Comparison of ENCODE assay signal across 28 mouse cellular contexts in the genomic region with DNA sequence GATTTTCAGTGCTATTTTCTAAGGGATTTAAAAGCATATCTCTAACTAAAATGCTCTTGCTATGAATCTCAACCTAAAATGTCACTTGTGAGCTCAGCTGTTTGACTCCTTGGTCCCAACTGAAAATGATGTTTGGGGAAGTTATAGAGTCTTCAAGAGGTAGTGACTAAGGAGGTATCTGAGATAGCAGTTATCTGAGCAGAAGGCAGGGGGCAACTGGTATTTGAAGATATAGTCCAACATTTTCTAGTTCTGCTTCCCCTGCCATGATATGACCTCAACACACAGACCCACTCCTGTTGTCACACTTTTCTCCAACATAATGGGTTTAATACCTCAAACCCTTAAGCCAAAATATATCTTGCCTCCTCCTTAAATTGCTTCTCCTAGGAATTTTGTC.
"Had no signal": no experiment of that assay in that cellular context is flagged by ENCODE, and none has a peak within 500 bp of the region (broad histone marks: within the 10 kb centered on the region; RNA-seq: fewer than 3 reads in every experiment).

No protein-coding gene starts in this region.

- H3K36me3 ChIP-seq: embryonic facial prominence, embryonic 10.5 days; embryonic facial prominence, embryonic 12.5 days; embryonic facial prominence, embryonic 13.5 days; embryonic facial prominence, embryonic 15.5 days; forebrain, embryonic 10.5 days; forebrain, embryonic 12.5 days; forebrain, embryonic 15.5 days; heart, embryonic 10.5 days had no signal

- H3K27me3 ChIP-seq: embryonic facial prominence, embryonic 12.5 days; embryonic facial prominence, embryonic 13.5 days; embryonic facial prominence, embryonic 15.5 days; forebrain, embryonic 12.5 days; forebrain, embryonic 13.5 days; forebrain, embryonic 15.5 days had no signal

- H3K4me3 ChIP-seq: embryonic facial prominence, embryonic 10.5 days; embryonic facial prominence, embryonic 12.5 days; embryonic facial prominence, embryonic 13.5 days; embryonic facial prominence, embryonic 15.5 days; erythroblast, embryonic 14.5 days; forebrain, embryonic 10.5 days; forebrain, embryonic 12.5 days; forebrain, embryonic 13.5 days; forebrain, embryonic 15.5 days; gastrocnemius, adult 2 months; heart, adult 2 months; heart, embryonic 10.5 days had no signal

- ATAC-seq: forebrain, embryonic 13.5 days; forebrain, embryonic 14.5 days; forebrain, embryonic 15.5 days; forebrain, embryonic 16.5 days; forebrain, postnatal 0 days had no signal

- H3K27ac ChIP-seq: embryonic facial prominence, embryonic 10.5 days; embryonic facial prominence, embryonic 12.5 days; embryonic facial prominence, embryonic 13.5 days; embryonic facial prominence, embryonic 15.5 days; forebrain, embryonic 10.5 days; forebrain, embryonic 12.5 days; forebrain, embryonic 13.5 days; forebrain, embryonic 15.5 days; gastrocnemius, adult 2 months; heart, adult 2 months; heart, embryonic 10.5 days had no signal

- H3K9ac ChIP-seq: embryonic facial prominence, embryonic 12.5 days; embryonic facial prominence, embryonic 13.5 days; embryonic facial prominence, embryonic 15.5 days; forebrain, embryonic 12.5 days; forebrain, embryonic 13.5 days; forebrain, embryonic 15.5 days; forebrain, postnatal 0 days had no signal

- DNase-seq: cerebellum, adult 9-10 months; cerebellum, adult 9-11 months; cerebellum, postnatal 10 days; cerebellum, postnatal 14 days; cerebellum, postnatal 25 days; cerebellum, postnatal 36 days; embryo, embryonic 11 days; forebrain, postnatal 0 days; gastrocnemius, adult 2 months; gastrocnemius, postnatal 10 days; gastrocnemius, postnatal 14 days; gastrocnemius, postnatal 25 days; gastrocnemius, postnatal 36 days; heart, adult 11 months; heart, adult 18-20 months; heart, adult 2 months had no signal

- H3K4me1 ChIP-seq: forebrain, embryonic 10.5 days; heart, embryonic 10.5 days had no signal

- H3K9me3 ChIP-seq: embryonic facial prominence, embryonic 10.5 days; embryonic facial prominence, embryonic 12.5 days; embryonic facial prominence, embryonic 13.5 days; embryonic facial prominence, embryonic 15.5 days; forebrain, embryonic 10.5 days; forebrain, embryonic 12.5 days; forebrain, embryonic 13.5 days; forebrain, embryonic 15.5 days; heart, embryonic 10.5 days had no signal
